Mouse (Mus musculus) left cerebral cortex, postnatal 25 days (tissue): Measurements from ENCODE around the gene Dchs1. TPM values are rescaled to one million over a fixed set of nuclear protein-coding genes. Genes with fewer than 3 reads are reported as not detected.
"Not testable (repeated sequence)": the region's sequence is repeated elsewhere in the genome, so short reads cannot be mapped to it uniquely, and the experiment has no call there.

Source experiments
- DNase-seq, 2 experiments: peaks; one replicate each; pipeline ENCODE4 v3.0.0; 2022; ENCODE audit warnings: low spot score in 2 of 2, mixed read lengths in 1 of 2
- intact Hi-C: fragments of 180-260 bp; cut with DNase I; formaldehyde crosslinking; loops from one replicate; pipeline ENCODE4 v1.15.1; 2025
- total RNA-seq, 2 experiments: library from RNA; stranded (reverse); gene quantifications; 2 replicates each; pipeline ENCODE4 v1.2.3; 2021

The Dchs1 gene
- total RNA-seq, 2 experiments from 2014 or later, result 10.9 to 11.3 TPM

DNA sequence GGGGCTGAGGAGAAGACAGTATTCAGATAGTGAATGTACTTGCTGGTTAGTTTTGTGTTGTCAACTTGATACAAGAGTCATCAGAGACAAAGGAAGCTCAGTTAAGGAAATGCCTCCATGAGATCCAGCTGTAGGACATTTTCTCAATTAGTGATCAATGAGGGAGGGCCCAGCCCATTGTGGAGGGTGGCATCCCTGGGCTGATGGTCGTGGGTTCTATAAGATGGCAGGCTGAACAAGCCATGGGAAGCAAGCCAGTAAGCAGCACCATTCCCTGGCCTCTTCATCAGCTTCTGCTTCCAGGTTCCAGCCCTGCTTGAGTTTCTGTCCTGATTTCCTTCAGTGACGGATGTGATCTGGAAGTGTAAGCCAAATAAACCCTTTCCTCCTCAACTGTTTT is 39.7 kb downstream of the Dchs1 start:
- intact Hi-C loops, result loop anchor here (2.0 kb wide), 1 partner anchor 21 kb away; no protein-coding TSS in a partner anchor
- no peak for DNase-seq

DNA sequence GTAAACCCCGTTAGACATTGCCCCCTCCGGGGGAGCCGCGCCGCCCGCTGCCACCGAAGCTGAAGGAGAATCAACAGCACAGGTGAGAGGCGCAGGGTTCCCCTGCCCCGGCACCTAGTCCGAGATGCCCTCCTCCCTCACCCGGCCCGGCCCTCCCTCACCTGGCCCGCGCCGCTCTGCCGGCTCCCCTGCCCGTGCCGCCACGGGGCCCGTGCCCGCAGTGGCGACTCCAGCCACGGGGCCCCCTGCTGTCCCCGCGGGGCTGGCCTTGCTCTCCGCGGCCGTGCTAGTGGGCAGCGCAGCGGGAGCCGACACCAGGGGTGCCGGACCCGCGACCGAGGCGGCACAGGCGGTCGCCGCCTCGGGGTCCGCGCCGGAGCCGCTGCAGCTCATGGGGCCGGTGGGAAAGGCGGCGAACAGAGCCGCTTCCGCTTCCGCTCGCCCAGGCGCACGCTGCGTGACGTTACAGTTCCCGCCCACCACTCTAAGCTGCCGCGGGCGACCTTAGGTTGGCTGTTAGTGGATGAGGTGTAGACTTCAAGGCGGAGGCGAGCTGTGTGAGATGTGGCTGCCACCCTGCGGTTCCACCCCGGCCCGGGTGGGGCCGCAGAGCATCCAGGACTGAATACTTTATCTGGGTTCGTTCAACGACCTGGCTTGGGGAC is 43.4 kb downstream of the Dchs1 start, which contains the start of gene Taf10:
Taf10 (minus strand) TSS at position 436 of the 665 bp plus-strand sequence.
- peak; percentile 87 to 93 for DNase-seq
- intact Hi-C loops, result loop anchor here (2.0 kb wide), 2 partner anchors 67 to 187 kb away; partner anchors contain the start of gene Mrpl17

GRCm38 (mm10) chr7:105743246-105743925 is 44.1 kb downstream of the Dchs1 start:
- intact Hi-C loops, DNase-seq: not testable (repeated sequence)

GRCm38 (mm10) chr7:105742539-105743215 is 44.8 kb downstream of the Dchs1 start:
- DNase-seq, intact Hi-C loops: not testable (repeated sequence)

- intact Hi-C loops, result no loop called here
- DNase-seq, result no peak
Measured at GRCm38 (mm10) chr7:105741978-105742377, 45.5 kb downstream of the Dchs1 start.

DNA sequence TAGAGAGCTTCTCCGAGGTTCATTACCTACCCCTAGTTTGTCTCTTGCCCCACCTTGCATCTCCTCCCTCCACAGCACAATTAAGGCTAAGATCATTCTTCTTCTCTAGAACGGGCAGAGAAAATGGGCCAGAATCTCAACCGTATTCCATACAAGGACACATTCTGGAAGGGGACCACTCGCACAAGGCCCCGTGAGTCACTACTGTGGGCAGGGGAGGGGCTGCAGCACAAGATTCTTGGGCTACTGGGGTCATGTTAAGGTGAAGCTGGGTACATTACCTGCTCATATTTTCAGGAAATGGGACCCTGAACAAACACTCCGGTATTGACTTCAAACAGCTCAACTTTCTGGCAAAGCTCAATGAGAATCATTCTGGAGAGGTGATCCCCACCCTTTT is 46.6 kb downstream of the Dchs1 start:
- intact Hi-C loops, result no loop called here
- no peak for DNase-seq

DNA sequence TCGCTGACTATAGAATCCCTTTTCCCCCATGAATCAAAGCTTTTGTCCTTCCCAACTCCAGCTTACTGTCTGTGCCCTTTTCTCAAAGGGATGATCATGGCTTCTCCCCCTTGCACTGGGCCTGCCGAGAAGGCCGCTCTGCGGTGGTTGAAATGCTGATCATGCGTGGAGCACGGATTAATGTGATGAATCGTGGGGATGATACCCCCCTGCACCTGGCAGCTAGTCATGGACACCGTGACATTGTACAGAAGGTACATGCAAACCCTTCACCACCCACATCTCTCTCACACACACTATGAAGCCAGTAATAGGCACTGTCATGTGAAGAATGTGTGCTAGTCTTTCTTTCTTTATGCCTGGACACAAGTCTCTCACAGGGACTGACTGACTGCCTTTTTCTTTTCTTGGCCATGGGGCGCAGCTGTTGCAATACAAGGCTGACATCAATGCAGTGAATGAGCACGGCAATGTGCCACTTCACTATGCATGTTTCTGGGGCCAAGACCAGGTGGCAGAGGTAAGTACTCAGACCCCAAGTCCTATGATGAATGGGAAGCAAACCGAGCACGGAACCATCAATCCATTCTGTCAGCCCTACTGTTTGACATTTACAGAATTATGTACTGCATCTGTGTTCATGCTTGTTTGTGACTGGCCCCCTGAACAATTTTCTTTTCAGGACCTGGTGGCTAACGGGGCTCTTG is 47.2 kb downstream of the Dchs1 start:
- DNase-seq, result no peak
- intact Hi-C loops, result no loop called here

DNA sequence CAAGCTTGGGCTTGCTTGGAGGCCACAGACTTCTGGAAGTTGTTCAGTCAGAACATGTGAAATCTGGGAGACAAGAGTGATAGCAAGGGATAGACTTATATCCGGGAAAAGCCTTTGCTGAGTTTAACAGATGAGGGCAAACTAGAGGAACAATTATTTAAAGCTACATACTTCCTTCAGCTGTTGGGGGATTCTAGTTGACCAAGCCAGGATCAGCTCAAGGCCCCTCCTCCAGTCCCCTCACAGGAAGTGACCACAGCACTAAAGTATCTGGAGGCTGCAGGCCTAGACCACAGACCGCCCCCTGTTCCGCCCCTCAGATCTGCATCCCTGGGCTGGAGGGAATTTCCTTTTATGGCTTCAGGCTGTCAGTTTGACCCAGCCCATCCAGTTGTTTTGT is 48.5 kb downstream of the Dchs1 start:
- intact Hi-C loops, result loop anchor here (10.0 kb wide), 1 partner anchor 94 kb away; the partner anchor contains the start of genes Arfip2, Gm45799 and Timm10b
- no peak for DNase-seq

- no peak for DNase-seq
- intact Hi-C loops, result loop anchor here (10.0 kb wide), 1 partner anchor 93 kb away; the partner anchor contains the start of genes Arfip2, Gm45799 and Timm10b
Measured at GRCm38 (mm10) chr7:105738286-105738685, 49.2 kb downstream of the Dchs1 start.

DNA sequence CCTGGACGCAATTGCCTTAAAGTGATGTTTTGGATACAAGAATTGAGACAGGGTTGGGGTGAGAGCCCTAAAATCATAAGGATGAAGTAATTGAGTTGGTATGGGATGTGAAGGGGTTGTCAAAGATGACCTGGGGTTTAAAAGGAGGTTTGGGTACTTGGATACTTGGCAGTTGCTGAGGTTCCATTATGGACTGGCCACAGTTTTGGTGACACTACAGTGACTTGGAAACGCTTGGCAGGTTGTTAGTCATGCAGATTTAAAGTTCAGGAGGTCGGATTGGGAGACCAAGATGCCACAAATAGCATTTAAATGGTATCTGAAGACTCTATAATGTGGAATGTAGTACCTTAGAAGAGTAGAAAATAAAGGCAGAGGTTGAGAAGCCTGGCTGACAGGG is 49.8 kb downstream of the Dchs1 start:
- DNase-seq, result no peak
- intact Hi-C loops, result loop anchor here (10.0 kb wide), 1 partner anchor 93 kb away; the partner anchor contains the start of genes Arfip2, Gm45799 and Timm10b

DNA sequence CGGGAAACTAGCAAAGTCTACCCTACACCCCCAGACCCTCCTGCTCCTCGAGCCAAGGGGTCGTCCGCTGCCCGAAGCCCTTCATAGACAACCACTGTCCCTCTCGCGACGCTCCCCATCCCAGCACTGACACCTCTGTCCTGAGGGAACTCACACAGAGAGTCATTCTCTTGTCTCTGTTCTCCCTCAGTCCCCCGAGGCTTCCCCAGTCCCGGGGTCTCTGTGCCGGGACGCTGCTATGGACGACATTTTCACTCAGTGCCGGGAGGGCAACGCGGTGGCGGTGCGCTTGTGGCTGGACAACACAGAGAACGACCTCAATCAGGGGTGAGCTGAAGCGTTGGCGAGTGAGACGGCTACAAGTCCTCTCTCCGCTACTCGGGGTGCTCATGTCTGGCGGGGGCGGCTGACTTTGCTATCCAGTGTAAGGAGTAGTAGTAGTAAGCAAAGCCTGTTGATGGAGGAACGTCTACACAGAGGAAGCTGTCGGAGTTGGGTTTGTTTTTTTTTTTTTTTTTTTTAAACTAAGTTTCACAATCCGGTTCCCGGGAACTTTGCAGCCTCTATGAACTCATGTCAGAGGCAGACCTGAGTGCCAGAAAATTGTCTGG is 50.4 kb downstream of the Dchs1 start, which contains the start of gene Rrp8:
Rrp8 (minus strand) TSS at position 475 of the 611 bp plus-strand sequence.
- peak; percentile 27 to 51 for DNase-seq
- intact Hi-C loops, result loop anchor here (10.0 kb wide), 1 partner anchor 92 kb away; the partner anchor contains the start of genes Arfip2, Gm45799 and Timm10b

DNA sequence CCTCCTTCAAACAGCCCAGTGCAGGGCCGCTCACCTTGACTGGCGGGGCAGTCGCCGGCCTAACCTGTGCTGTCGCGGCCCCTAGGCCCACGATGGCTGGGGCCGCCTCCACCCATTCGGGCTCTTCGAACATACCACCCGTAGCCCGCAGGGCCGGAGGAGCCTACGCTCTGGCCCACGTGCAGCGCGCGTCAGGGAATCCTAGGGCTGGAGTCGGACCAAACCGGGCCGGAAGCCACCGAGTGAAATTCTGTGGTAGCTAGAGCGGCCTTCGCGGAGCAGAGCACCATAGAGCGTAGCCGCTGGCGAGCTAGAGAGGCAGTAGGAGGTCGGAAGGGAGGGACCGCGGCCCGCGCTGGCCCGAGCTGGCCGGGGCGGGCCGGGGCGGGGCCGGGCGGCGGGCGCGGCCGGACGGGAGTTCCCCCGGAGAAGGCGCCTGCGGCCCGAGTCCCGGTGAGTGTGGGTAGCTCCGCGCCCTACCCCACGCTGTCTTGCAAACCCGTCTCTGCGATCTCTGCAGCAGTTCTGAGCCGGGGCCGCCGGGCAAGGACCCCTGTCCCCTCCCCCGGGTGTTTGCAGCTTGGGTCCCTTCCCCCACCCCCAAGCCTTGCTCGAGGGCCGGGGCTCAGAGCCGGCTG is 51.1 kb downstream of the Dchs1 start, which contains the start of gene Ilk:
Ilk (plus strand) TSS at position 329 of the 638 bp plus-strand sequence.
- intact Hi-C loops, result loop anchor here (10.0 kb wide), 1 partner anchor 92 kb away; the partner anchor contains the start of genes Arfip2, Gm45799 and Timm10b
- peak; percentile 93 to 95 for DNase-seq

GRCm38 (mm10) chr7:105735464-105735863 is 52.0 kb downstream of the Dchs1 start:
- intact Hi-C loops, result loop anchor here (2.0 to 10.0 kb wide), 2 partner anchors 75 to 91 kb away; partner anchors contain the start of genes Arfip2, Gm45799, Mrpl17 and Timm10b

GRCm38 (mm10) chr7:105734826-105735225 is 52.6 kb downstream of the Dchs1 start:
- no peak for DNase-seq
- intact Hi-C loops, result loop anchor here (2.0 to 10.0 kb wide), 2 partner anchors 76 to 90 kb away; partner anchors contain the start of genes Arfip2, Gm45799, Mrpl17 and Timm10b

More at GRCm38 (mm10) chr7:105735464-105735863, 52.0 kb downstream of the Dchs1 start:
- DNase-seq, result not testable (repeated sequence)

- intact Hi-C loops, result loop anchor here (2.0 to 10.0 kb wide), 2 partner anchors 77 to 89 kb away; partner anchors contain the start of genes Arfip2, Gm45799, Mrpl17 and Timm10b
- DNase-seq, result no peak
Measured at GRCm38 (mm10) chr7:105733836-105734235, 53.6 kb downstream of the Dchs1 start.

DNA sequence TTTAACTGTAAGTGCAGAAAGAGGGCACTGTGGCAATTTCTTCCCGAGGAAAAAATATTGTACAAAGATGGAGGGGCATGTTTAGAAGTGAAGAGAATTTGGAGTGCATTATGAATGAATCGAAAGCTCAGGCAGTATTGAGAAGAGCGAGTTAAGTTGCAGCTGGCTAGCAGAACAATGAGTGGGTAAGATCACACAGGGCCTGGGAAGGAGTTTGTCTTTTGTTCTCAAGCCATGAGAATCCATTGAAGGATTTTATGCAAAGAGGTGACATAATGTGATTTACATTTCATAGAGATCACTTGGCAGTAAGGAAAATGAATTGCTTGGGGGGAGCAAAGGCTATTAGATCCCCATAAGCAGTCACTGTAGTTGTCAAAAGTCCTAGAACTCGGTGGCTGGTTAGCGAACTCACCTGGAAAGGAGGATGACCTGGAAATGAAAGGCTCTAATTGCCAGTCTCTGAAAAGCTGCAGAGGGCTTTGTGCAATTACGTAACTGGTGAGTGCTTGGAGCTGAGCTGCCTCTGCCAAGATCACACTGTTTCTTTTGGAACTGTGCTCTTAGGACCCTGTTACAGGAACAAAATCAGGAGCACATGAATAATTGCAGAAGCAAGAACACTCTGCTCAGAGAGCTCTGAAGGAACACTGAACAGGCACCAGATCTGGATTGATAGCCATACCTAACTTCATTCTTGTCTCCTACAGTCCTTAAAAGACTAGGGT is 58.6 kb downstream of the Dchs1 start:
- intact Hi-C loops, result no loop called here
- DNase-seq, result peak; percentile 49 to 64

- intact Hi-C loops, result loop anchor here (1.0 to 2.0 kb wide), 2 partner anchors 20 to 84 kb away; partner anchors contain the start of gene Mrpl17
Measured at GRCm38 (mm10) chr7:105726980-105727325, 60.5 kb downstream of the Dchs1 start.

More at GRCm38 (mm10) chr7:105726980-105727325, 60.5 kb downstream of the Dchs1 start:
- no peak for DNase-seq
